Mouse (Mus musculus) forebrain, embryonic 11.5 days (tissue): ENCODE measurements around the gene Kdm6b. TPM values are rescaled to one million over a fixed set of nuclear protein-coding genes. Genes with fewer than 3 reads are reported as not detected.

Experiments used
- ATAC-seq: fragments of 200-750 bp; cut with Nextera tagmentation; replicated peaks from 2 replicates; pipeline ENCODE4 v1.8.0; 2017; ENCODE audit warnings: moderate TSS enrichment; ENCODE audit not compliant: low FRiP score
- DNase-seq: peaks from one replicate; pipeline ENCODE4 v3.0.0-alpha.2; 2017; ENCODE audit warnings: low spot score
- H3K27ac ChIP-seq: fragments of 300-500 bp; sonication (generic); 2 replicates; pipeline ENCODE4 v1.5.1; 2014; ENCODE audit warnings: low read depth, low read length
- H3K27me3 ChIP-seq: fragments of 300-500 bp; sonication (generic); 2 replicates; pipeline ENCODE4 v1.6.1; 2014; ENCODE audit warnings: mild to moderate bottlenecking, low read length, mixed read lengths; ENCODE audit not compliant: control insufficient read depth, insufficient read depth
- H3K36me3 ChIP-seq: fragments of 300-500 bp; sonication (generic); 2 replicates; pipeline ENCODE4 v1.6.1; 2014; ENCODE audit warnings: mild to moderate bottlenecking, low read length, moderate library complexity, mixed read lengths; ENCODE audit not compliant: control insufficient read depth, insufficient read depth
- H3K4me1 ChIP-seq: fragments of 300-500 bp; sonication (generic); replicated peaks from 2 replicates; pipeline ENCODE4 v1.6.1; 2014; ENCODE audit warnings: low read length, mixed read lengths; ENCODE audit not compliant: control insufficient read depth, insufficient read depth
- H3K4me2 ChIP-seq: fragments of 300-500 bp; sonication (generic); 2 replicates; pipeline ENCODE4 v1.6.1; 2014; ENCODE audit warnings: low read depth, mild to moderate bottlenecking, low read length, moderate library complexity, mixed read lengths; ENCODE audit not compliant: severe bottlenecking
- H3K4me3 ChIP-seq: fragments of 300-500 bp; sonication (generic); 2 replicates; pipeline ENCODE4 v1.5.1; 2014; ENCODE audit warnings: low read depth, low read length
- H3K9ac ChIP-seq: fragments of 300-500 bp; sonication (generic); 2 replicates; pipeline ENCODE4 v1.6.1; 2014; ENCODE audit warnings: low read length
- H3K9me3 ChIP-seq: fragments of 300-500 bp; sonication (generic); 2 replicates; pipeline ENCODE4 v1.6.1; 2016; ENCODE audit warnings: low read length, mixed read lengths; ENCODE audit not compliant: control insufficient read depth
- WGBS: fragments of 180-500 bp; shearing (Covaris S2); extraction: QIAGEN DNeasy Blood & Tissue Kit; methylation state at CpG from one replicate; pipeline ENCODE4 v1.1.7; 2014; 5-methylcytosine and 5-hydroxymethylcytosine counted together
- polyA plus RNA-seq: library from polyadenylated mRNA; unstranded; fragments of >200 nt; fragmentation: Nextera tagmentation; extraction: Ambion mirVana; gene quantifications from 2 replicates; pipeline ENCODE4 v1.2.1, GENCODE M21; 2014

Gene Kdm6b
- polyA plus RNA-seq, 1 experiment from 2014 or later, result 40.9 TPM

DNA sequence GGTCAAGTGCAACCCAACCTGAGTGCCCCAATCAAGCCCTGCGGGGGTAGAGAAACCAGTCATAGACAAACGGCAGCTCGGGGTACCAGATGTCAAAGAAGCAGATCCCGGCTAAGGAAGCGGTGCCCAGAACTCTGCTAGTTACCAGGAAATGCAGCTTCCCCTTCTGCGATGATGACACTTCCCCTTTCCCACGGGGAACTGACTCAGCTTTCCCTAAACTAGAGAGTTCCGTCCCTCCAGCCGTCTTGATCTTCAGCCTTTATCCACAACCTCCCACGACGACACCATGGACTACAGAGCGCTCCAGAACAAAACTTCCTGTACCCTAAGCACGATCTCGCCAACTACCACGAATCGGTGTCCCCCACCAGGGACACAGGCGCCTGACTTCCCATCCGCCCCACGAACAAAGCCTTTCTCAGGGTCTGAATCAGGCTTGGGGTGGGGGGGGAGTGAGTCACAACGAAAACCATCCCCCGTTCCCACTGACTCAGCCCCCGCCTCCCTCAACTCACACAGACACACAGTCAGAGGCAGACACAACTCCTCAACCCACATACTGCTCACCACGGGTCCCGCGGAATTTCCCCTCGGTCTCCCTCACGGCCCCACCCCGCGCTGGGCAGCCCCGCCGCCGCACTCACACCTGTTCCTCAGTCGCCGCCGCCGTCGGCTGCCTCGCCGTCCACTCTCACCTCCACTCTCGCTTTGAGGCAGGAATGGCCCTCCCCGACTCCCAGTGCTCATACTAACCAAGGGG, 3.0 kb downstream of the Kdm6b start:
- 1% methylated on average over 41 of the region's 41 CpGs for WGBS
- H3K9ac ChIP-seq, result peak overlapping the region; percentile 89
- H3K27me3 ChIP-seq, result no peaks in the 10 kb centered on the region
- H3K4me2 ChIP-seq, result peak overlapping the region; percentile 99
- H3K36me3 ChIP-seq, result peaks cover 19% of the 10 kb centered on the region; the same call in 1 of the 2 replicates
- H3K4me3 ChIP-seq, result peak overlapping the region; percentile 81
- H3K4me1 ChIP-seq, result peaks cover 37% of the 10 kb centered on the region
- no peak for DNase-seq
- H3K9me3 ChIP-seq, result no peaks in the 10 kb centered on the region
- peak overlapping the region; percentile 98 for H3K27ac ChIP-seq
- ATAC-seq, result peak; percentile 5; the same call in 1 of the 2 replicates

GRCm38 (mm10) chr11:69410045-69410309, 3.5 kb downstream of the Kdm6b start:
- no peak for DNase-seq
- Histone ChIP-seq H3K36me3 (peaks cover 23% of the 10 kb centered on the region; the same call in 1 of the 2 replicates), H3K9me3 (no peaks in the 10 kb centered on the region), H3K9ac (peak overlapping the region; percentile 89), H3K4me2 (peak overlapping the region; percentile 99), H3K27ac (peak overlapping the region; percentile 98), H3K4me1 (peaks cover 37% of the 10 kb centered on the region), H3K4me3 (peak overlapping the region; percentile 81), H3K27me3 (no peaks in the 10 kb centered on the region)
- under 1% methylated on average over 18 of the region's 18 CpGs for WGBS
- no peak for ATAC-seq

- WGBS, result 1% methylated on average over 41 of the region's 46 CpGs
- DNase-seq (peak; percentile 93), ATAC-seq (peak; percentile 45)
- Histone ChIP-seq H3K4me2 (peak overlapping the region; percentile 99), H3K9ac (peak overlapping the region; percentile 89), H3K9me3 (no peaks in the 10 kb centered on the region), H3K36me3 (peaks cover 26% of the 10 kb centered on the region; the same call in 1 of the 2 replicates), H3K27ac (peak overlapping the region; percentile 98), H3K4me3 (peak overlapping the region; percentile 81), H3K4me1 (peaks cover 35% of the 10 kb centered on the region), H3K27me3 (no peaks in the 10 kb centered on the region)
Measured at GRCm38 (mm10) chr11:69409378-69410044, 4.0 kb downstream of the Kdm6b start.

DNA sequence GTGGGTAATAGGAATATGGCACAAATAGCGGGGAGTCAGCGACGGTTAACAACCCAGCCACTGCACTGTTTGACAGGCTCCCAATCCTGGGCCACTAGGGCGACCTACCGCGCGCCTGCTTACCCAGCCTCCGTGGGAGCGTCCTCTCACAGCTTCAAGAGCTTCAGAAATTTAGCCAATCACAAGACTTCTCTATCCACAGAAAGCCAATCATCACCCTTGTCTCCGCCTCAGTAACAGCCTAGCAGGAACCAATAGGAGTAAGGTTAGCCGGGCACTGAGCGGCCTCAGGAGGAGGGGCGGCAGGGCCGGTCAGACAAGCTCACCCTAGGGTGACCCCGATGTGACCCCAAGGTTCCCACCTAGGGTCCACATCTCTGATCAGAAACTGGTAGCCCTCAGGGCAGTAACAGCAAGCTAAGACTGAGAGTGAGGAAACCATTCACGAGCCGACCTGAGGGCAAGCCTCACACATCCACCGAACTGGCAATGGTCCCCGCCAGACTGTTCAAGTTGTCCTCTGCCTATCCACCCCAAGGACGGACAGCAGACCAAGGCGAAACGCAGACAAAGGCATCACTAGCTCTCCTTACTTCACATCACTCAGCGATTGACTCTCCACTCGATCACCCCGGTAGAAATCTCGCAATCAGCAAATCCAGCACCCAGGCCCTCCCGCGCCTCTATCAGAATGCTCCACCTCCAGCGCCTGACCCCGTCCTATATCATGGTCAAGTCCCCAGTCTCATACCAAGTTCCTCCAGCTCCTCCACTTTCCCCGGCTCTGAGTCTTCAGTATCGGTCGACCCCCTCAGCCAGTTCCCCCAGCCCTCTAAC, 4.7 kb downstream of the Kdm6b start:
- peak overlapping the region; percentile 89 for H3K9ac ChIP-seq
- ATAC-seq (peak; percentile 74), DNase-seq (peak; percentile 85)
- no peaks in the 10 kb centered on the region for H3K9me3 ChIP-seq
- peak overlapping the region; percentile 99 for H3K4me2 ChIP-seq
- peaks cover 29% of the 10 kb centered on the region for H3K4me1 ChIP-seq
- H3K4me3 ChIP-seq, result peak overlapping the region; percentile 81
- peak overlapping the region; percentile 98 for H3K27ac ChIP-seq
- peaks cover 29% of the 10 kb centered on the region for H3K36me3 ChIP-seq
- H3K27me3 ChIP-seq, result no peaks in the 10 kb centered on the region
- under 1% methylated on average over 33 of the region's 33 CpGs for WGBS

DNA sequence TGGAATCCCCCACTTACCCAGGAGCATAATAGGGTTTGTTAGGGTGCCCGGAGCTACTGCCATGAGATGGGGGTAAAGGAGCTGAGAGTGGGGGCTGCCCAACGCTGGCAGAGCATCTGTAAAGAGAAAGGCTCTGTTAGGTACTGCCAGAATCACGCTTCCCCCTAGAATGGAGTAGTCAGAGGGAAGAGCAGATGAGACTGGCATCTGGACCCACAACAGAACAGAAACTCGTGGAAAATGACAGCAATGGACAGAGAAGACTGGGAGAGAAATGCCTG, 5.8 kb downstream of the Kdm6b start:
- ATAC-seq (no peak), DNase-seq (no peak)
- whole genome bisulfite sequencing, result 90% methylated on average over 4 of the region's 4 CpGs
- H3K9me3 ChIP-seq, result no peaks in the 10 kb centered on the region
- no peak overlapping the region for H3K9ac ChIP-seq
- H3K4me2 ChIP-seq, result no peak overlapping the region
- no peaks in the 10 kb centered on the region for H3K27me3 ChIP-seq
- no peak overlapping the region for H3K4me3 ChIP-seq
- H3K36me3 ChIP-seq, result peaks cover 34% of the 10 kb centered on the region
- no peak overlapping the region for H3K27ac ChIP-seq
- peaks cover 18% of the 10 kb centered on the region for H3K4me1 ChIP-seq

GRCm38 (mm10) chr11:69406867-69407723, 6.4 kb downstream of the Kdm6b start:
- H3K27ac ChIP-seq, result no peak overlapping the region
- peaks cover 31% of the 10 kb centered on the region for H3K36me3 ChIP-seq
- ATAC-seq (no peak), DNase-seq (no peak)
- H3K4me1 ChIP-seq, result peaks cover 12% of the 10 kb centered on the region
- no peak overlapping the region for H3K9ac ChIP-seq
- H3K27me3 ChIP-seq, result no peaks in the 10 kb centered on the region
- H3K4me3 ChIP-seq, result no peak overlapping the region
- H3K4me2 ChIP-seq, result no peak overlapping the region
- no peaks in the 10 kb centered on the region for H3K9me3 ChIP-seq
- WGBS, result 92% methylated on average over 16 of the region's 16 CpGs

- H3K4me1 ChIP-seq, result peaks cover 12% of the 10 kb centered on the region
- ATAC-seq (no peak), DNase-seq (no peak)
- H3K36me3 ChIP-seq, result peaks cover 31% of the 10 kb centered on the region
- H3K4me2 ChIP-seq, result no peak overlapping the region
- H3K9ac ChIP-seq, result no peak overlapping the region
- 92% methylated on average over 19 of the region's 19 CpGs for WGBS
- no peak overlapping the region for H3K4me3 ChIP-seq
- no peaks in the 10 kb centered on the region for H3K9me3 ChIP-seq
- no peaks in the 10 kb centered on the region for H3K27me3 ChIP-seq
- H3K27ac ChIP-seq, result no peak overlapping the region
Measured at GRCm38 (mm10) chr11:69406282-69406681, 7.2 kb downstream of the Kdm6b start.
